Mouse (Mus musculus) hindlimb bud, embryonic 11.5 days (tissue): ENCODE data around the gene Mex3b.

Source experiments
- DNase-seq: peaks from one replicate; pipeline ENCODE4 v3.0.0-alpha.2; 2012; ENCODE audit warnings: low read depth, low spot score; ENCODE audit errors: extremely low spot score

Mex3b gene

DNA sequence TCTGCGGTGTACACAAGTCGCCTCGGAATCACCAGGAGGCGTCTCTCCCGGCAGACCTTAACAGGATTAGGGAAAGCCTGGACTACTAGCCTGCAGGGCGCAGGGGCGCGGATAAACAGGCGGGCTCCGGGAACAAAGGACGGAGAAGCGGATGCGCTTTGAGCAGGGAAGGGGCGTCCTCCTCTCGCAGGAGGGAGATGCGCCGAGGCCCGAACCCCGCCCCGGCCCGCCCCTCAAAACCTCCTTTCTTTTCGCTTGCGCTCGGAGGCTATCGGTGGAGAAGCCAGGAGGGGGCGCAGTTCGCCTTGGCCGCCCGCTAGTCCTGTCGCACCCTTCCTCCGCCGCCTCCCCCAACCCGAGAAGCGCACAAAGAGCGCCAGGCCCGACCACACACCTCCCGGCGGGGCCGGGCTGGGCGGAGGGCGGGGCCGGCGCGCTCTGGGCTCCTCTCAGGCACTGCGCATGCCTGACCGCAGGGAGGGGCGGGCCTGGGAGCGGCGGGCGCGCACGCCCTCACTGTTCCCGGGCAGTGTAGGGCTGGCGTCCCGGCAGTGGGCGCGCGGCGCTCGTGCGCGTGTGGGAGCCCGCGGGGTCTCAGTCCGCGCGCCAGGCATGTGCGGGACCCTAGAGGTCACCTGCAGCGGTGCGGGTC is 1.2 kb upstream of the Mex3b start:
- no peak for DNase-seq

DNA sequence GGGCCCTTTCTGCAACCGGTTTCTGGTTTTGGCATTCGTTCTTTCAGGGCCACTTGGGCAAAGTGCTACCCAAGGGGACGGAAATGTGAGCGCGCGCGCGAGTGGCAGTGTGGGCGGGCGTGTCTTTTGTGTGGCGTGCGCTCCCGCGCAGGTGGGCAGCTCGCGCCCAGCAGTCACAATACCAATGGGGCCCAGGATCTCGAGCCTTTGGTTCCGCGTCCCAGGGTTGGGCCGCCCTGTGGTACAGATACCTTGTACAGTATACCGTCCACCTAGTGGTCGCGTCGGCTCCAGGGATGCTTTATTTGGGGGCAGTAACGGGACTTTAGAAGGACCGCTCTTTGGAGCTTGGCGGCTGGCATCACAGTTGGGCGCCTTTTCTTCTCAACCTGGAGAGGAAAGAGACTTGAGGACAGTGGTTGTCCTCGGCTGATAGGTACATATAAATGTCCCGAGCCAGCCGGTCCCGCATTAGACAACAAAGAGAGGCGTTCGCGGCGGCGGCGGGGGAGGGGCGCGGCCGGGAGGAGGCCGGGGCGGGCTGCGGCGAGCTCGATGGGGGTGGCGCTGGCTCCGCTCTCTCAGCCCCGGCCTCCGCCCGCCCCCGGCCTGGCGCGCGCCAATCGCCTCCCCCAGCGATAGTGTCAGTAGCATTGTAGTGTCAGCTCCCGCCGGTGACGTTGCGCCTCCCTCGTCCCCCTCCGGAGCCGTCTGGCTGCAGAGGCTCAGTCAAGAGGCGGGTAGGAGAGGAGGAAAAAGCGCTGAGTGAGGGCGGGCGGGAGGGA is 455 bp upstream of the Mex3b start:
- no peak for DNase-seq

DNA sequence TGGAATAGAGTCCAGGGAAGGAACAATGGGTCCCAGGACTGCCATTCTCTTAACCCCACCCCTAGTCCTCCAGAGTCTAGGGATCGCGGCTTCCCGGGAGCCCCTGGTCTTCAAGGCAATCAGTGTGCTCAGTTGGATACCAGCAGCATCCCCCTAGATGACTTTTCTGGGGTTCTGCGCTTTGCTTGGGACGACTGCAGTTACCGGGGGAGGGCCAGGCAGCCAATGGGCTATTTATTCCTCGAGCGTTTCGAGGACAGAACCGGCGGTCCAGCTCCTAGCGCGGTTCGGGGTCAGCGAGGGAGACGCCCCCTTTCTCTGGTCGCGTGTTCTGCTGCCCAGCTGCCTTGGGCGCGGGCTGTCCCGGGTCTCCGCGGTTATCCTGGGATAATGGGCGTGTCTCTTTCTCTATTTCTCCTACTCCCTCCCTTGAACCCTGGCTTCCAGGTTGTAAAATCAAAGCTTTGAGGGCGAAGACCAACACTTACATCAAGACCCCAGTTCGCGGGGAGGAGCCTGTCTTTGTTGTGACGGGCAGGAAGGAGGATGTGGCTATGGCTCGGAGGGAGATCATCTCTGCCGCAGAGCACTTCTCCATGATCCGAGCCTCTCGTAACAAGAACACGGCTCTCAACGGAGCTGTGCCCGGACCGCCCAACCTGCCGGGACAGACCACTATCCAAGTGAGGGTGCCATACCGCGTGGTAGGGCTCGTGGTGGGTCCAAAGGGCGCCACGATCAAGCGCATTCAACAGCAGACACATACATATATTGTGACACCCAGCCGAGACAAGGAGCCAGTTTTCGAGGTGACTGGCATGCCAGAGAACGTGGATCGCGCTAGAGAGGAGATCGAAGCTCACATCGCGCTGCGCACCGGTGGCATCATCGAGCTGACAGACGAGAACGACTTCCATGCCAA is 1.4 kb downstream of the Mex3b start:
- no peak for DNase-seq

DNA sequence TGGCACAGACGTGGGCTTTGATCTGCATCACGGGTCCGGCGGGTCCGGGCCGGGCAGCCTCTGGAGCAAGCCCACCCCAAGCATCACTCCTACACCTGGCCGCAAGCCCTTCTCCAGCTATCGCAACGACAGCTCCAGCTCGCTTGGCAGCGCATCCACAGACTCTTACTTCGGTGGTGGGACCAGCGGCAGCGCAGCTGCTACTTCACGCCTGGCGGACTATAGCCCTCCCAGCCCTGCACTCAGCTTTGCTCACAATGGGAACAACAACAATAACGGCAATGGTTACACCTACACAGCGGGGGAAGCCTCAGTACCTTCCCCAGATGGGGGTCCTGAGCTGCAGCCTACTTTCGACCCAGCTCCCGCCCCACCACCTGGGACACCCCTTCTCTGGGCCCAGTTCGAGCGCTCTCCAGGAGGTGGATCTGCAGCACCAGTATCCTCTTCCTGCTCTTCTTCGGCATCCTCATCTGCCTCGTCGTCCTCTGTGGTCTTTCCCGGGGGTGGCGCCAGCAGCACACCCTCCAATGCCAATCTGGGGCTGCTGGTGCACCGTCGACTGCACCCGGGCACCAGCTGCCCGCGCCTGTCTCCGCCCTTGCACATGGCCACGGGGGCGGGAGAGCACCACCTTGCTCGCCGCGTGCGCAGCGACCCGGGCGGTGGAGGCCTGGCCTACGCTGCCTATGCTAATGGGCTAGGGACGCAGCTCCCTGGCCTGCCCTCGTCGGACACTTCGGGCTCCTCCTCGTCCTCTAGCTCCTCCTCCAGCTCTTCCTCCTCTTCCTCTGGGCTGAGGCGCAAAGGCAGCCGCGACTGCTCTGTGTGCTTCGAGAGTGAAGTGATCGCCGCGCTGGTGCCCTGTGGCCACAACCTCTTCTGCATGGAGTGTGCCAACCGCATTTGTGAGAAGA is 2.4 kb downstream of the Mex3b start:
- no peak for DNase-seq

DNA sequence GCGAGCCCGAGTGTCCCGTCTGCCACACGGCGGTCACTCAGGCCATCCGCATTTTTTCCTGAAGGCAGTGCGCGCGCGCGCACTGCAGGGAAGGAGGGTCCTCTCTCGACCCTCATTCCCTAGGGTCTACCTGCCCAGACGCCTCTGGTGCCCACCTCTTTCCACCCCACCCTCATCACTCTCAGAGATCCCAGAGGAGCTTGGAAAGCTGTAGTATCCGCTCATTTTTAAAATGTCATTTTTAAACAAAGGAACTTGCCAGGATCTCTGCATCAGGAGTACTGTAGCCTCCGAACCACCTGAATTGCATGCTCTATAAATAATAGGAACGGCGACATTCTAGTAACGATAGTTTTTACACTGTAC is 3.0 kb downstream of the Mex3b start:
- DNase-seq: no peak

DNA sequence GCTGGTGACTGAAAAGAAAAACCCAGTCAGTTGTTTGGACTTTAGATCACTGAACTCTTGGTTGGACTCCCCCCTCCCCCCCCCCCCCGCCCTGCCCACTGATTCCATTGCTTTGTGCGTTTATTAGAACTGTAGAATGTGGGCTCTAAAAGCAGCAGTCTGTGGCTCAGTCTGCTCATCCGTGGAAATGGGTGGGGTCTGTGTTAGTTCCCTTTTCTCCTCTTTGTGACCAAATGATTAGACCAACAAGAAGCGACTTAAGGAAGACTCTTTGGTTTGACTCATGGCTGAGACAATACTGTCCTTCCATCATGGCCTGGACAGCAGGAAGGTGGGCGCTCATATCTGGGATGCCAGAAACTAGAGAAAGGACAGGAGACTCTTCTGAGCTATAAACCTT is 9.4 kb downstream of the Mex3b start:
- DNase-seq: no peak

DNA sequence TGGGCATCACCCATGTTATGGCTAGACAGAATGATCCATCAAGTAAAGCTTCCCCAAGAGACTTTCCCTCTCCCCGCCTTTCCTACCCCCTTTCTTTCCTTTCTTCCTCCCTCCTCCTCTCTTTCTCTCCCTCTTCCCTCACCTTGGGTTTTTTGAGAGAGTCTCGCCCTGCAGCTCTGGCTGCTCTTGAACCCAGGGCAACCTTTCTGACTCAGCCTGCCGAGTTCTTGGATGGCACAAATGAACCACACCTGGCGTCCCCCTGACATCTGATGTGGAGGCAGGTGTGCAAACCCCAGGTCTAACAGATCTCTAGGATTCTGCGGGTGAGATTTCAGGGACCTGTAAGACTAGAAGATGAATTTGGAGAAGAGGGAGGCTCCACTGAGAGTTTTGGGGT is 12.9 kb downstream of the Mex3b start:
- DNase-seq: no peak

DNA sequence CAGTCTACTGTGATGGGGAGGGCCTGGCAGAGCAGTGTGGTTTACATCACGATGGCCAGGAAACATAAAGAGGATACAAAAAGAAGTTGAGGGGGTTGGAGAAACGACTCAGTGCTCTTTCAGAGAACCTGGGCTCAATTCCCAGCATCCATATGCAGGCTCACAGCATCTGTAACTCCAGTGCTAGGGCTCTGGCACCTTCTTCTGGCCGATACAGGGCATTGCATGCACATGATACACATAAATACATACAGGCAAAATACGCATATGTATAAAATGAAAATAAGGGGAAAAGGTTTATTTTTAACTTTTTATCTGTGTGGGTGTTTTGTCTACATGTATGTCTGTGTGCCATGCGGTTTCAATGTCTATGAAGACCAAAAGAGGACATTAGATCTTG is 13.6 kb downstream of the Mex3b start:
- DNase-seq: no peak

DNA sequence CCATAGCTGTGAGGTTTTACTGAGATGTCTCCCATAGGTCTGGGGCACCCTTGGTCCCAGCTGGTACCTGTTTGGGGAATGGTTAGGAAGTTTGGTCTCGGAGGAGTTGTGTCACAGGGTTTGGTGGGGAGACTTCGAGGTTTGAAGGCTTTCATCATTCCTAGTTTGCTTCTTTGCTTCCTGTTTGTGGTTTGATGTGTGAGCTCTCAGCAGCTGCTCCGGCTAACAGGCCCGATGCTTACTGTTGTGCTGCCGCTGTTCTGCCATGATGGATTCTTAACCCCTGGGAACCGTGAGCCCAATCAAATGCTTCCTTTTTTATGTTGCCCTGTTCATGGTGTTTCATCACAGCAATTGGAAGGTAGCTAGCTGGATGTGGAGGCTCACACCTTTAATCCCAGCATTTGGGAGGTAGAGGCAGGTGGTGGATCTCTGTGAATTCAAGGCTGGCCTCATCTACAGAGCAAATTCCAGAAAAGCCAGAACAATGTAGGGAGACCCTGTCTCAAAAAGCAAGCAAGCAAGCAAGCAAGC is 23.3 kb downstream of the Mex3b start:
- no peak for DNase-seq

DNA sequence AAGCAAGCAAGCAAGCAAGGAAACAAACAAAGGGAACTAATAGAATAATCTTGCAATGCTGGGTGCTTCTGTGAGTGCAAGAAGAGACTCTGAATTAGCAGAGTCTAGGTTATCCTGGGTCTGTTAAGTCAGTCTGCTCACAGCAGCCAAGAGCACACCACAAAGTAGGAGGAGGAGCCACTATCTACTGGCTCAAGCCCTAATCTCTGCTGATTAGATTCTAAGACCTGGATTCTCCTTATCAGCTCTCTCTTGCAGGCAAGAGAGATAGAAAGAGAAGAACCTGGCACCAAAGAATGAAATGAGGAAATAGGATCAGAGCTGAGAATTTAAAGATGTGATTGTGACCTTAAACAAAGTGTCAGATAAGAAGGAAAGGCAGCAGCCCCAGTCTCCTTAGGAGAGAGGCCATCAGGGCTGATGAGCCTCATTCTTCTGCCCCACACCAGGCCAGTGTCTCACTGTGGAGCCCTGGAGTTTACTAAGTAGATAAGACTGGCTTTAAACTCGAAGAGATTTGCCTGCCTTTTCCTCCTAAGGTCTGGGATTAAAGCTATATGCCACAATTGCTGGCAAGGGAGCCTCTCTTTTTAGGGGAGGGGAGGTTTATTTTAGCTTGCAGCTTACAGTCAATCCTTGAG is 23.9 kb downstream of the Mex3b start:
- DNase-seq: no peak

DNA sequence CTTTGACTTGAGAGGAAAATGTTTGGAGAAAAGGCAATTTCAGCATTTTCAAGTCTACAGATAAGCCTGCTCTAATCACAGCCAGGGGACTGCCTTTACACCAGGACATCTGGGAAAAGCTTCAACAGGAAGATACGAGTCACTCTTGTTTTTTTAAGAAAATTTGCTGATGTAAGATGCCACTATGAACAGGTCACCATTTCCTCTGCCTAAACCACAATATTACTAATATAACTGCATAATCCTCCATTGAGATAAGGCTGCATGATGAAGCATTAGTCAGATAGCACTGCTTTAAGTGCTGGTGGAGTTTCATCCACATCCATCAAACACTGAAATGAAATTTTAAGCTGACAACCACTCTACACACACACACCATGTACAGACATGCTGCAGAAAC is 27.2 kb downstream of the Mex3b start:
- no peak for DNase-seq

DNA sequence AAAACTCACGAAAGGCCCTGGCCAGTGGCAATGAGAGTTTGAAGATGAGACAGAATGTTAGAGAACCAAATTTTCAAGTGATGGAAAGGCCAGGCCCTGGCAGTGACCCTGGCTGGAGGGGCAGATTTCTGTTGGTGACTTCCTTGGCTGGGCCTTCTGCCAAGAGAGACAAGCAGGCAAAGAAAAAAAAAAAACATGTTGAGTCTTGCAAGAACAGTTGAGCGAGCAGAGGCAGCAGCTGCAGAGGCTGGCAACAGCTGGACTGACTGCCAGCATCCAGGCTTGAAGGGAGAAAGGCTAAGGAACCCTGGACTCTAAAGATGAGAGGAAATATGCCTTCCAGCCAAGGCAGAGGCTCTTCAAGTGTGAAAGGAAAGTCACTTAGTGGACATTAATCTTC is 28.5 kb downstream of the Mex3b start:
- no peak for DNase-seq

DNA sequence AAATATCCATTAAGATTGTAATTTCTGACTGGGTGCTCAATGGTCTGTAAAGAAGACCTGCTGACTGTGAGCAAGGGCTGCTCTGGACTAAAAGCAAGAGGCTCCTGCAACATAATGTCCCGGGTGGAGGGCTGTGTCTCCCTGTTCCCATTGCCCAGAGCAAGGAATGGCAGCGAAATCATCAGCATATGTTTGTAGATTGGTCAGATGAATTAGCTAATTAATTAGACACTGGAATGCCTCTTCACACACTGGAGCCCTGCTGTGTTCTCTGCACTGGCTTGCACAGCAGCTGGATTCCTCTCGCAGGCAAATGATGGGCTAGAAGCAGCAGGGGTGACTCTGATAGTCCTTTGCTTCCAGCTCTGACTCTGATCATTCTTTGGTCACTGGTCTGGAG is 29.6 kb downstream of the Mex3b start:
- no peak for DNase-seq

DNA sequence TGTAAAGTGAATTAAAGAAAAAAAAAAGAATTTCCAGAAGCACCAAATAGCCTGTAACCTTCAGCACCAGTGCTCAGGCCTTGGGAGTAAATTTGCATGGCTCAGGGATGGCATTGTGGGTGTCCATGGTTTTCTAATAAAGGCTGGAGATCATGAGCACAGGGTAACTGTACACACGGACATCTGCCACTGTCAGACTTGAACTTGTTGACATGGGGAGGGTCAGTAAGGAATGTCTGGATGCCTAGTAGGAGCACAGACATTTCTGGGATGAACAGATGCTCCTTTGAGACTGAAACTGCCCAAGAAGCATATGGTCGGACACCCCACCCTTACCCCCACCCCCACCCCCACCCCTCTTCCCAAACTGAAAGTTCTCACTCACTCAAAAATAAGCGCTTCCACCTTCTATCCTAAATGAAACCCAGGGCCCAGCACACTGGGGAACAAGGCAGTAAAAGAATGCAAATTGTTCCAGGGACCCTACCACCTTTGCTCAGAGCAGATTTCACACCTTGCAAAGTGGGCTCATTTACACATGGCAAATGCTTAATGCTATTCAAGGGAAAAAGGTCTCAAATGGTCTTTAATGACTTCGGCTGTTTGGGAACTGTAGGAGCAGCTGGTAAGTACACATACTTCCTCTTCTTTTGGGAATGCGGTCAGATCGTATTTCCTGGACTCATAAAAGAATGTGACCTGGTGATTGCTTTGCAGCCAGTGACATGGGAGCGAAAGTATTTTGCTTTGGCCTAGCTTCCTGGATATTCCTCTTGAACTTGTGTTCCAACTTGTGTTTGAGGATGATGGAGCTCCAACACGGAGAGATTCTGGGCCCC is 32.5 kb downstream of the Mex3b start:
- peak; percentile 26 for DNase-seq

DNA sequence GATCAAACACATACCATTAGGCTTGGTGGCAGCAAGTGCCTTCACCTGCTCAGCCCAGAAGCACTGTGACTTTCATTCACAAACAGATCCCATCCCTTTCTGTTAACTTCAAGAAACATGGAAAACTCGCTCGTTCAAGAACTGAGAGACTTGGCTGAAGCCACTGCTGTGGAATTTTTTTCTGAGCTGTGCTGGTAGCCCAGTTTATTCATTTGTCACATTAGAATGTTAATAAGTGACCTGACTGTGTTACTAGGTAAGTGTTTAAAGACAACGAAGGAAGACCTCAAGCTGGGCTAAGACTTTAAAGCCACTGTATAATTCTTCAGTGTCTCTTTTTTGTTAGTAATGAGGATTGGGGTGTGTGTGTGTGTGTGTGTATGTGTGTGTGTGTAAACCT is 35.9 kb downstream of the Mex3b start:
- DNase-seq: no peak

DNA sequence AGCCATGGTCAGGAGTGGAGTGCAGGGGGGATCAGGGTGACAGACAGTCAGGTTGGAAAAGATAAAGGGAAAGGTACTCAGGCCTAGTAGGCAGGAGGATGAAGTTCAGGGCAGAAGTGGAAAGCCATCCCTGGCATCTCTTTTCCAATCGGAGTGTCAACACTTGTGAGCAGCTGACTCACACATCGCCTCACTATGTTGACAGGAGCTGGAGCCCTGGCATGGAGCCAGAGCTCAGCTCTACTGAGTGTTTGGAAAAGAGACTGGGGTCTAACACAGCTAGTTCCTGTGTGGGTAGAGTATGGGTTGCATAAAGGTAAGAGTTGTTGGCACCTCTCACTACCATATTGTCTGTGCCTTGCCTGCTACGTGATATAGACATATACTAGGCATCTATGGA is 38.4 kb downstream of the Mex3b start:
- no peak for DNase-seq

DNA sequence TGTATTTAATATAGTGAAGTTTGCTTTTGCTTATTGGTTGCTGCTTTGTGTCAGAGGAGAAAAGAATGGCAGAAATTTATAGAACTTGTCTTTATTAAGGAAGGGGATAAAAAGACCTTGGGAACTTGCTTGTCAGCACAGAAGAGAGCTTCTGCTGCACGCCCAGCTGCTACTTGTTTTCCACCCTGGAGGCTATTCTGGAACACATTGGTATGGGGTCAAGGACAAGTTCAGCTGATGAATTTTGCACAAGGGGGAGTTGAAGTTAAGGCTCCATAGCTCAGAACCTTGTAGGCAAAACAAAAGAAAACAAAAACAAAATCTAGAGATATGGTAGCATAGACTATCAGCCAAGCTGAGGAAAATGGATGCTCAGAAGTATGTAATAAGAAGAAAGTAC is 39.9 kb downstream of the Mex3b start:
- DNase-seq: no peak

DNA sequence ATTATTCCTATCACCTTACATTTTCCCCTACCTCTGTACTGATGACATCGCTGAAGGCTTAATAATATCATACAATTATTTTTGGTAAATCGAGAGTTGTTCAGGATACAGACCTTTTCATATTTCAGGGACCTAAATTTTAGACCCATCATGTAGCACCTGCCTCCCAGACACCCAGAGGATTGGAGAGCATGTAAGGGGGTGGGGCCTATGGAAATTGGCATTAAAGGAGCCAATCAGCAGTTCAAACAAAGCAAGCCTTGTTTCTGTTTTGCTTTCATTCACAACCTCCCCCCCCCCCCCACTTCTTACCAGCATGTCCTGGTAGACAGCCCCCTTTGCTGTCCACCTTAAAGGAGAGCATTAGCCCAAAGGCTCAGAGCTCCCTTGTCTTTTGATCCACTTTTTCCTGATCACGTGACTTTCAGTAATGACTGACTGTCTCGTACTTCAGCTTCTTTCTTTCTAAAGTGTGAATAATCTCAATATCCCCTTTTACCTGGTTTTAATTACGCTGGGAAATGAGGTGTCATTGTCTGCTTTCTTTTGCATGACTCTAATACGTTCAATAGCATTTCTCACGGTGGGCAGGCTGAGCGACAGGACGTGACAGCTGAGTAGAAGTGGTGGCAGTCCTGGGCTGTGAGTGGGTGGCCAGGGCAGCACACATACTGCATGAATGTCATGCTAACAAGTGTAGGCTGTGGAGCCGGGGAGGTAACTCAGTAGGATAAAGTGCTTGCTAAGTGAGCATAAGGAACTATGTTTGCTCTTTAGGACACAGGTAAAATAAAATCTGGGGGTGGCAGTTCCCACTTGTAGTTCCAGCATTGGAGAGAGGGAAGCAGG is 43.6 kb downstream of the Mex3b start:
- no peak for DNase-seq
